Mouse (Mus musculus): ENCODE data around the gene Stx12. TPM values are rescaled to one million over a fixed set of nuclear protein-coding genes. Genes with fewer than 3 reads are reported as not detected.
"Not testable (repeated sequence)": the region's sequence is repeated elsewhere in the genome, so short reads cannot be mapped to it uniquely, and the experiment has no call there.

The Stx12 gene
- 133 and 144 TPM in 2 replicates for polyA plus RNA-seq (2015; fragmentation: Nextera tagmentation; extraction: Ambion mirVana)

- H3K9me3 ChIP-seq, result no peaks in the 10 kb centered on the region
- peaks cover 9% of the 10 kb centered on the region; the same call in 1 of the 2 replicates for H3K36me3 ChIP-seq
- under 1% methylated on average over 72 of the region's 72 CpGs for WGBS
- H3K4me3 ChIP-seq (replicated peaks), result peak within 1 kb of the TSS; percentile 97
- peak within 1 kb of the TSS; percentile 82 for H3K4me2 ChIP-seq (replicated peaks)
- H3K27me3 ChIP-seq, result no peaks in the 10 kb centered on the region
- H3K4me1 ChIP-seq (replicated peaks), result peaks cover 33% of the 10 kb centered on the region
- peak; percentile 96 for ATAC-seq
- peak within 1 kb of the TSS; percentile 96 for H3K9ac ChIP-seq (replicated peaks)
- peak within 1 kb of the TSS; percentile 84 for H3K27ac ChIP-seq
These were observed at the start of gene Stx12 for GRCm38 (mm10) chr4:132884064-132884843. Stx12 (minus strand) TSS chr4:132884509.

GRCm38 (mm10) chr4:132932752-132933404, 48.6 kb upstream of the Stx12 start:
- Histone ChIP-seq H3K27me3 (no peaks in the 10 kb centered on the region), H3K4me2 (replicated peaks) (no peak overlapping the region), H3K27ac (no peak overlapping the region), H3K9me3 (no peaks in the 10 kb centered on the region), H3K4me1 (replicated peaks) (peaks cover 17% of the 10 kb centered on the region), H3K4me3 (replicated peaks) (no peak overlapping the region), H3K36me3 (no peaks in the 10 kb centered on the region), H3K9ac (replicated peaks) (no peak overlapping the region)
- ATAC-seq, result no peak
- 83% methylated on average over 4 of the region's 4 CpGs for WGBS

- H3K4me1 ChIP-seq (replicated peaks), result peaks cover 14% of the 10 kb centered on the region
- H3K4me3 ChIP-seq (replicated peaks), result no peak overlapping the region
- no peak overlapping the region for H3K27ac ChIP-seq
- no peak for ATAC-seq
- 5% methylated on average over 8 of the region's 8 CpGs for WGBS
- no peaks in the 10 kb centered on the region for H3K36me3 ChIP-seq
- H3K27me3 ChIP-seq, result no peaks in the 10 kb centered on the region
- H3K9ac ChIP-seq (replicated peaks), result no peak overlapping the region
- no peak overlapping the region for H3K4me2 ChIP-seq (replicated peaks)
- H3K9me3 ChIP-seq, result no peaks in the 10 kb centered on the region
These were observed 46.5 kb upstream of the Stx12 start for GRCm38 (mm10) chr4:132930784-132931183.

GRCm38 (mm10) chr4:132926520-132926919, 42.2 kb upstream of the Stx12 start:
- not testable (repeated sequence) for H3K4me2 ChIP-seq (replicated peaks); H3K4me3 ChIP-seq (replicated peaks); H3K27me3 ChIP-seq; H3K27ac ChIP-seq; H3K36me3 ChIP-seq; ATAC-seq; H3K9me3 ChIP-seq; H3K9ac ChIP-seq (replicated peaks)
- WGBS, result 83% methylated on average over 2 of the region's 2 CpGs
- peaks cover 11% of the 10 kb centered on the region for H3K4me1 ChIP-seq (replicated peaks)

- under 1% methylated on average over 50 of the region's 53 CpGs for WGBS
- Histone ChIP-seq H3K4me2 (replicated peaks) (peak within 1 kb of the TSS; percentile 77), H3K9ac (replicated peaks) (peak within 1 kb of the TSS; percentile 94), H3K4me1 (replicated peaks) (peaks cover 19% of the 10 kb centered on the region), H3K9me3 (no peaks in the 10 kb centered on the region), H3K4me3 (replicated peaks) (peak within 1 kb of the TSS; percentile 90), H3K27me3 (no peaks in the 10 kb centered on the region), H3K36me3 (peaks cover 19% of the 10 kb centered on the region), H3K27ac (peak within 1 kb of the TSS; percentile 91)
- peak; percentile 99 for ATAC-seq
These were observed 38.3 kb upstream of the Stx12 start, which contains the start of gene Fam76a for GRCm38 (mm10) chr4:132922558-132923008. Fam76a (minus strand) TSS chr4:132922558.

GRCm38 (mm10) chr4:132922061-132922530, 37.8 kb upstream of the Stx12 start:
- peak overlapping the region; percentile 91 for H3K27ac ChIP-seq
- peak overlapping the region; percentile 90 for H3K4me3 ChIP-seq (replicated peaks)
- no peaks in the 10 kb centered on the region for H3K9me3 ChIP-seq
- H3K36me3 ChIP-seq, result peaks cover 23% of the 10 kb centered on the region
- H3K4me2 ChIP-seq (replicated peaks), result peak overlapping the region; percentile 77
- peak overlapping the region; percentile 94 for H3K9ac ChIP-seq (replicated peaks)
- no peak; the same call in 1 of the 2 replicates for ATAC-seq
- H3K4me1 ChIP-seq (replicated peaks), result peaks cover 19% of the 10 kb centered on the region
- H3K27me3 ChIP-seq, result no peaks in the 10 kb centered on the region
- WGBS, result under 1% methylated on average over 48 of the region's 50 CpGs

GRCm38 (mm10) chr4:132921488-132921887, 37.2 kb upstream of the Stx12 start:
- H3K9me3 ChIP-seq, result no peaks in the 10 kb centered on the region
- H3K4me2 ChIP-seq (replicated peaks), result peak overlapping the region; percentile 77
- no peak for ATAC-seq
- H3K36me3 ChIP-seq, result peaks cover 29% of the 10 kb centered on the region
- peak overlapping the region; percentile 90 for H3K4me3 ChIP-seq (replicated peaks)
- peaks cover 19% of the 10 kb centered on the region for H3K4me1 ChIP-seq (replicated peaks)
- peak overlapping the region; percentile 94 for H3K9ac ChIP-seq (replicated peaks)
- no peaks in the 10 kb centered on the region for H3K27me3 ChIP-seq
- WGBS, result 43% methylated on average over 12 of the region's 12 CpGs
- H3K27ac ChIP-seq, result peak overlapping the region; percentile 91; the same call in 1 of the 2 replicates

GRCm38 (mm10) chr4:132920171-132920570, 35.9 kb upstream of the Stx12 start:
- no peak overlapping the region for H3K4me3 ChIP-seq (replicated peaks)
- no peaks in the 10 kb centered on the region for H3K27me3 ChIP-seq
- no peak for ATAC-seq
- 88% methylated on average over 4 of the region's 4 CpGs for WGBS
- peaks cover 43% of the 10 kb centered on the region for H3K36me3 ChIP-seq
- H3K9me3 ChIP-seq, result no peaks in the 10 kb centered on the region
- H3K4me1 ChIP-seq (replicated peaks), result peaks cover 19% of the 10 kb centered on the region
- no peak overlapping the region for H3K4me2 ChIP-seq (replicated peaks)
- H3K27ac ChIP-seq, result no peak overlapping the region
- no peak overlapping the region for H3K9ac ChIP-seq (replicated peaks)

- not testable (repeated sequence) for H3K9ac ChIP-seq (replicated peaks); H3K4me2 ChIP-seq (replicated peaks); H3K27ac ChIP-seq; H3K4me3 ChIP-seq (replicated peaks); H3K27me3 ChIP-seq; ATAC-seq; H3K9me3 ChIP-seq
- 85% methylated on average over 6 of the region's 6 CpGs for WGBS
- Histone ChIP-seq H3K4me1 (replicated peaks) (peaks cover 18% of the 10 kb centered on the region), H3K36me3 (peaks cover 59% of the 10 kb centered on the region)
These were observed 34.2 kb upstream of the Stx12 start for GRCm38 (mm10) chr4:132918493-132918892.

- no peaks in the 10 kb centered on the region for H3K27me3 ChIP-seq
- WGBS, result 91% methylated on average over 6 of the region's 6 CpGs
These were observed 27.8 kb upstream of the Stx12 start for GRCm38 (mm10) chr4:132912156-132912555.

GRCm38 (mm10) chr4:132905843-132906360, 21.6 kb upstream of the Stx12 start:
- no peak overlapping the region for H3K27ac ChIP-seq
- ATAC-seq, result no peak

More at GRCm38 (mm10) chr4:132912156-132912555, 27.8 kb upstream of the Stx12 start:
- Histone ChIP-seq H3K4me2 (replicated peaks) (no peak overlapping the region), H3K36me3 (peaks cover 93% of the 10 kb centered on the region), H3K27ac (no peak overlapping the region), H3K9me3 (no peaks in the 10 kb centered on the region), H3K4me1 (replicated peaks) (no peaks in the 10 kb centered on the region), H3K9ac (replicated peaks) (no peak overlapping the region), H3K4me3 (replicated peaks) (no peak overlapping the region)
- no peak for ATAC-seq

More at GRCm38 (mm10) chr4:132905843-132906360, 21.6 kb upstream of the Stx12 start:
- Histone ChIP-seq H3K9ac (replicated peaks) (no peak overlapping the region), H3K4me1 (replicated peaks) (no peaks in the 10 kb centered on the region), H3K27me3 (no peaks in the 10 kb centered on the region), H3K36me3 (peaks cover 87% of the 10 kb centered on the region), H3K9me3 (no peaks in the 10 kb centered on the region), H3K4me3 (replicated peaks) (no peak overlapping the region), H3K4me2 (replicated peaks) (no peak overlapping the region)
- WGBS, result 93% methylated on average over 5 of the region's 5 CpGs

Data from midbrain, embryonic 13.5 days (tissue).